Mouse (Mus musculus) hindbrain, embryonic 16.5 days (tissue): ENCODE results near the gene Nfya. TPM values are rescaled to one million over a fixed set of nuclear protein-coding genes. Genes with fewer than 3 reads are reported as not detected.

ENCODE experiments used
- ATAC-seq: fragments of 200-750 bp; cut with Nextera tagmentation; 2 replicates; pipeline ENCODE4 v1.8.0; 2017; ENCODE audit warnings: moderate TSS enrichment, moderate library complexity
- H3K27ac ChIP-seq: fragments of 300-500 bp; sonication (generic); 2 replicates; pipeline ENCODE4 v1.5.1; 2014; ENCODE audit warnings: low read depth, mild to moderate bottlenecking, control low read depth, low read length, moderate library complexity
- H3K27me3 ChIP-seq: fragments of 300-500 bp; sonication (generic); replicated peaks from 2 replicates; pipeline ENCODE4 v1.6.1; 2014; ENCODE audit warnings: low read length; ENCODE audit not compliant: control insufficient read depth, insufficient read depth
- H3K36me3 ChIP-seq: fragments of 300-500 bp; sonication (generic); 2 replicates; pipeline ENCODE4 v1.6.1; 2014; ENCODE audit warnings: mild to moderate bottlenecking, low read length, moderate library complexity, mixed read lengths; ENCODE audit not compliant: control insufficient read depth, insufficient read depth
- H3K4me1 ChIP-seq: fragments of 300-500 bp; sonication (generic); 2 replicates; pipeline ENCODE4 v1.6.1; 2014; ENCODE audit warnings: low read depth, low read length; ENCODE audit not compliant: control insufficient read depth, insufficient read depth
- H3K4me2 ChIP-seq: fragments of 300-500 bp; sonication (generic); 2 replicates; pipeline ENCODE4 v1.6.1; 2014; ENCODE audit warnings: mild to moderate bottlenecking, low read length, control low read depth, moderate library complexity
- H3K4me3 ChIP-seq: fragments of 300-500 bp; sonication (generic); 2 replicates; pipeline ENCODE4 v1.5.1; 2014; ENCODE audit warnings: mild to moderate bottlenecking, low read length, control low read depth, moderate library complexity
- H3K9ac ChIP-seq: fragments of 300-500 bp; sonication (generic); 2 replicates; pipeline ENCODE4 v1.6.1; 2014; ENCODE audit warnings: low read depth, mild to moderate bottlenecking, control low read depth, low read length, moderate library complexity
- H3K9me3 ChIP-seq: fragments of 300-500 bp; sonication (generic); 2 replicates; pipeline ENCODE4 v1.6.1; 2014; ENCODE audit warnings: mild to moderate bottlenecking, low read length, moderate library complexity; ENCODE audit not compliant: control insufficient read depth
- WGBS: fragments of 180-500 bp; shearing (Covaris S2); extraction: QIAGEN DNeasy Blood & Tissue Kit; methylation state at CpG from one replicate; pipeline ENCODE4 v1.1.7; 2014; 5-methylcytosine and 5-hydroxymethylcytosine counted together
- polyA plus RNA-seq: library from polyadenylated mRNA; unstranded; fragments of >200 nt; fragmentation: Nextera tagmentation; extraction: Ambion mirVana; gene quantifications from 2 replicates; pipeline ENCODE4 v1.2.1, GENCODE M21; 2015

The Nfya gene
- 8.9 and 10.6 TPM in 2 replicates for polyA plus RNA-seq

- no peaks in the 10 kb centered on the region for H3K9me3 ChIP-seq
- peak within 1 kb of the TSS; percentile 67 for H3K4me3 ChIP-seq
Measured at GRCm38 (mm10) chr17:48409380-48410298, at the start of gene Nfya, which contains the start of gene Oard1. Nfya (minus strand) TSS chr17:48409906. Oard1 (plus strand) TSS chr17:48410014.

GRCm38 (mm10) chr17:48457971-48458653, 48.4 kb upstream of the Nfya start:
- Histone ChIP-seq H3K36me3 (no peaks in the 10 kb centered on the region), H3K4me1 (no peaks in the 10 kb centered on the region), H3K4me2 (no peak overlapping the region), H3K4me3 (no peak overlapping the region), H3K27ac (no peak overlapping the region), H3K27me3 (no peaks in the 10 kb centered on the region), H3K9ac (no peak overlapping the region), H3K9me3 (no peaks in the 10 kb centered on the region)
- 86% methylated on average over 13 of the region's 13 CpGs for WGBS
- no peak for ATAC-seq

More at GRCm38 (mm10) chr17:48409380-48410298, at the start of gene Nfya, which contains the start of gene Oard1:
- no peaks in the 10 kb centered on the region for H3K36me3 ChIP-seq
- peaks cover 16% of the 10 kb centered on the region for H3K4me1 ChIP-seq
- peak within 1 kb of the TSS; percentile 83 for H3K4me2 ChIP-seq
- ATAC-seq, result peak; percentile 98
- under 1% methylated on average over 82 of the region's 84 CpGs for WGBS
- H3K27me3 ChIP-seq, result no peaks in the 10 kb centered on the region
- peak within 1 kb of the TSS; percentile 91 for H3K9ac ChIP-seq
- H3K27ac ChIP-seq, result peak within 1 kb of the TSS; percentile 96

- H3K9me3 ChIP-seq, result no peaks in the 10 kb centered on the region
- H3K4me1 ChIP-seq, result peaks cover 2% of the 10 kb centered on the region; the same call in 1 of the 2 replicates
- no peaks in the 10 kb centered on the region for H3K27me3 ChIP-seq
- no peak overlapping the region for H3K9ac ChIP-seq
- 83% methylated on average over 2 of the region's 2 CpGs for WGBS
- no peak overlapping the region for H3K4me2 ChIP-seq
- no peak overlapping the region for H3K4me3 ChIP-seq
- H3K27ac ChIP-seq, result no peak overlapping the region
- no peaks in the 10 kb centered on the region for H3K36me3 ChIP-seq
- ATAC-seq, result no peak
Measured at GRCm38 (mm10) chr17:48455955-48456354, 46.2 kb upstream of the Nfya start.

GRCm38 (mm10) chr17:48454688-48455087, 45.0 kb upstream of the Nfya start, which contains the start of gene Unc5cl:
Unc5cl (plus strand) TSS chr17:48454901.
- no peaks in the 10 kb centered on the region for H3K27me3 ChIP-seq
- no peak within 1 kb of the TSS for H3K4me3 ChIP-seq
- H3K36me3 ChIP-seq, result no peaks in the 10 kb centered on the region
- ATAC-seq, result no peak
- H3K4me1 ChIP-seq, result peaks cover 2% of the 10 kb centered on the region; the same call in 1 of the 2 replicates
- no peaks in the 10 kb centered on the region for H3K9me3 ChIP-seq
- H3K4me2 ChIP-seq, result no peak within 1 kb of the TSS
- no peak within 1 kb of the TSS for H3K27ac ChIP-seq
- H3K9ac ChIP-seq, result no peak within 1 kb of the TSS
- WGBS, result 69% methylated on average over 11 of the region's 11 CpGs

GRCm38 (mm10) chr17:48454190-48454589, 44.5 kb upstream of the Nfya start:
- no peak for ATAC-seq
- Histone ChIP-seq H3K27ac (no peak overlapping the region), H3K9ac (no peak overlapping the region), H3K9me3 (no peaks in the 10 kb centered on the region), H3K27me3 (no peaks in the 10 kb centered on the region), H3K4me1 (peaks cover 2% of the 10 kb centered on the region; the same call in 1 of the 2 replicates), H3K4me3 (no peak overlapping the region), H3K36me3 (no peaks in the 10 kb centered on the region), H3K4me2 (no peak overlapping the region)
- 56% methylated on average over 7 of the region's 7 CpGs for WGBS

- Histone ChIP-seq H3K9ac (no peak overlapping the region), H3K4me3 (no peak overlapping the region), H3K4me1 (peaks cover 2% of the 10 kb centered on the region; the same call in 1 of the 2 replicates), H3K4me2 (no peak overlapping the region), H3K27ac (no peak overlapping the region), H3K9me3 (no peaks in the 10 kb centered on the region), H3K36me3 (no peaks in the 10 kb centered on the region), H3K27me3 (no peaks in the 10 kb centered on the region)
- 76% methylated on average over 7 of the region's 7 CpGs for WGBS
- ATAC-seq, result no peak
Measured at GRCm38 (mm10) chr17:48453489-48453888, 43.8 kb upstream of the Nfya start.

GRCm38 (mm10) chr17:48451753-48452444, 42.2 kb upstream of the Nfya start:
- H3K36me3 ChIP-seq, result no peaks in the 10 kb centered on the region
- peak; percentile 37; the same call in 1 of the 2 replicates for ATAC-seq
- WGBS, result 56% methylated on average over 9 of the region's 9 CpGs

GRCm38 (mm10) chr17:48451353-48451675, 41.6 kb upstream of the Nfya start, which contains the start of gene Tspo2:
Tspo2 (minus strand) TSS chr17:48451522.
- Histone ChIP-seq H3K27ac (no peak within 1 kb of the TSS), H3K4me1 (peaks cover 2% of the 10 kb centered on the region; the same call in 1 of the 2 replicates), H3K9ac (no peak within 1 kb of the TSS), H3K4me2 (no peak within 1 kb of the TSS), H3K27me3 (no peaks in the 10 kb centered on the region), H3K4me3 (no peak within 1 kb of the TSS), H3K9me3 (no peaks in the 10 kb centered on the region), H3K36me3 (no peaks in the 10 kb centered on the region)
- 0 out of 2 replicates have a peak, but pooled peaks have one; percentile 11 for ATAC-seq
- whole genome bisulfite sequencing, result 62% methylated on average over 7 of the region's 7 CpGs

More at GRCm38 (mm10) chr17:48451753-48452444, 42.2 kb upstream of the Nfya start:
- Histone ChIP-seq H3K4me3 (no peak overlapping the region), H3K4me1 (peaks cover 2% of the 10 kb centered on the region; the same call in 1 of the 2 replicates), H3K9me3 (no peaks in the 10 kb centered on the region), H3K27ac (no peak overlapping the region), H3K27me3 (no peaks in the 10 kb centered on the region), H3K4me2 (no peak overlapping the region), H3K9ac (no peak overlapping the region)
